Mouse (Mus musculus) midbrain, embryonic 11.5 days (tissue): ENCODE results near the gene Rab9. TPM values are rescaled to one million over a fixed set of nuclear protein-coding genes. Genes with fewer than 3 reads are reported as not detected.
A peak's percentile ranks its signal among the peaks of the same experiment; 100 is the strongest.

Experiments used
- ATAC-seq: fragments of 200-750 bp; cut with Nextera tagmentation; 2 replicates; pipeline ENCODE4 v1.8.0; 2017; ENCODE audit warnings: moderate TSS enrichment, moderate library complexity; ENCODE audit not compliant: low FRiP score
- DNase-seq: peaks from one replicate; pipeline ENCODE4 v3.0.0; 2015; ENCODE audit warnings: low spot score; ENCODE audit errors: missing footprints
- H3K27ac ChIP-seq: fragments of 300-500 bp; sonication (generic); 2 replicates; pipeline ENCODE4 v1.5.1; 2014; ENCODE audit warnings: low read depth, low read length
- H3K27me3 ChIP-seq: fragments of 300-500 bp; sonication (generic); 2 replicates; pipeline ENCODE4 v1.6.1; 2014; ENCODE audit warnings: mild to moderate bottlenecking, low read length, moderate library complexity, mixed read lengths; ENCODE audit not compliant: control insufficient read depth, insufficient read depth
- H3K36me3 ChIP-seq: fragments of 300-500 bp; sonication (generic); 2 replicates; pipeline ENCODE4 v1.6.1; 2014; ENCODE audit warnings: mild to moderate bottlenecking, low read length, moderate library complexity, mixed read lengths; ENCODE audit not compliant: control insufficient read depth, insufficient read depth
- H3K4me1 ChIP-seq: fragments of 300-500 bp; sonication (generic); 2 replicates; pipeline ENCODE4 v1.6.1; 2014; ENCODE audit warnings: low read length; ENCODE audit not compliant: control insufficient read depth, insufficient read depth
- H3K4me2 ChIP-seq: fragments of 300-500 bp; sonication (generic); 2 replicates; pipeline ENCODE4 v1.6.1; 2014; ENCODE audit warnings: mild to moderate bottlenecking, moderate library complexity
- H3K4me3 ChIP-seq: fragments of 300-500 bp; sonication (generic); 2 replicates; pipeline ENCODE4 v1.5.1; 2014; ENCODE audit warnings: low read depth, low read length
- H3K9ac ChIP-seq: fragments of 300-500 bp; sonication (generic); 2 replicates; pipeline ENCODE4 v1.6.1; 2014; ENCODE audit warnings: low read length
- H3K9me3 ChIP-seq: fragments of 300-500 bp; sonication (generic); 2 replicates; pipeline ENCODE4 v1.6.1; 2016; ENCODE audit warnings: low read length; ENCODE audit not compliant: control insufficient read depth
- WGBS: fragments of 180-500 bp; shearing (Covaris S2); extraction: QIAGEN DNeasy Blood & Tissue Kit; methylation state at CpG from one replicate; pipeline ENCODE4 v1.1.7; 2014; 5-methylcytosine and 5-hydroxymethylcytosine counted together
- polyA plus RNA-seq: library from polyadenylated mRNA; unstranded; fragments of >200 nt; fragmentation: Nextera tagmentation; extraction: Ambion mirVana; gene quantifications from 2 replicates; pipeline ENCODE4 v1.2.1, GENCODE M21; 2014

Gene Rab9
- polyA plus RNA-seq, 1 experiment from 2014 or later, result 53.9 TPM

DNA sequence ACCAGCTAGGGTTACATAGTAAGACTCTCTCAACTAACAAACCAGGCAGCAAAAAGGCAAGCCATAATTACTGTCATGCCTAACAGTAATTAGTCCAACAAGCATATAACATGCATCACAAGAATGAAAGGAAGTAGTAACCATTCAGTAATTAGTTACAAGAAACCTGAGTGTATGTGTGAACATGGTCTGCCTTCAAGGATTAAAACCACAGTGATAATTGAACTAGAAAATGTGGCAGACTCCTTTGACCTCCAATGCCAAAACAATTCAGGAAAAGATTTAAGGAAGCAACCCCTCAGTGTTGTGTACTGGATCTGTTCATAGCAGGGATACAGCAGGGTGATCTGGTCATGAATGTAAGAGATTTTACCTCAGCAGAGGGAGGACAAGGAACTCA is 31.4 kb upstream of the Rab9 start:
- DNase-seq (no peak), ATAC-seq (no peak)
- Histone ChIP-seq H3K9me3 (no peaks in the 10 kb centered on the region), H3K4me2 (no peak overlapping the region), H3K27ac (no peak overlapping the region), H3K4me1 (no peaks in the 10 kb centered on the region), H3K27me3 (no peaks in the 10 kb centered on the region; the same call in 1 of the 2 replicates), H3K36me3 (no peaks in the 10 kb centered on the region), H3K4me3 (no peak overlapping the region), H3K9ac (no peak overlapping the region)

DNA sequence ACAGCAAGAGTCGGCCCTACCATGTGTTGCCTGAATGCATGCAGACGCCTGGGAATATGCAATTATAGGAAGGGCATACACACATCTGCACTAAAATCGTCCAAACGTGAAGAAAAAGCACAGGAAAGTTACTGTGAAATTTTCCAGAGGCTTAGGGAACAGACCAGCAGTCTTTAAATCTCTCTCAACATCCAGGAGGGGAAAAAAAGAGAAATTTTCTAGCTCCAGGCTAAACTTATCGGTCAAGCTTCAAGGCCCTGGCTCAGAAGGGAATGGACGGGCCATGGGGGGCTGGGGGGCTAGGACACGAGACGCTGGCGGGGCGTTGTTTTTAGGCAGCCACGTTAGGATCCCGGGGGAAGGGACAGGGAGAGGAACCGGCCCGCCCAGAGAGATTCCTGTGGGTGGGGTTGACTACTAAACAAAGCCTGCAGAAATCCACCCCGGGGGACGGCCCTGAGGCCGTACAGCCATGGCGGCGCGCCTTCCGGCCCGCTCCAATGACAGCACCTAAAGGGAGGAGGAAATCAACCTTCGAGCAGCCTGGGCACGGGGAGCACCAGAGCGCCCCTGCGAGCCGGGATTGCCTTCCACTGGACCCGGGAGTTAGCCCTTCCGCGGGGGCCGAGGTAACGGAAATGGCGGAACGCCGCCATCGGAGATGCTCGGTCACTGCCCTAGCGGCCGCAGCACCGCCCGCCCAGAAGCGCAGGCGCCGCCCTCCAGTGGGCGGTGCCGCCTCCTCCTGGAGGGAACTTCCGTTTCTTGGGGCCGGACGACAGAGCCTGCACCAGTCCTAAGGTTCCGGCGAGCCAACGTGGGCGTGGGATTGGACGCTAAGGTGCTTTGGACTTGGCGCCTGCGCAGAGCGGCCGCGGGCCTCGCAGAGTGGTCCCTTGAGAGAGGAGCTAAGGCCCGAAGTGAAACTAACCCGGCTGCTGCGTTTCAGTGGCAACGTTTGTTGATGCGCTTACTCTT is 30.4 kb upstream of the Rab9 start:
- Histone ChIP-seq H3K27ac (peak overlapping the region; percentile 93), H3K36me3 (no peaks in the 10 kb centered on the region), H3K4me3 (peak overlapping the region; percentile 49), H3K9ac (peak overlapping the region; percentile 79), H3K4me1 (no peaks in the 10 kb centered on the region), H3K9me3 (no peaks in the 10 kb centered on the region), H3K4me2 (peak overlapping the region; percentile 42), H3K27me3 (no peaks in the 10 kb centered on the region; the same call in 1 of the 2 replicates)
- DNase-seq (peak; percentile 98), ATAC-seq (peak; percentile 99)
- 23% methylated on average over 63 of the region's 65 CpGs for WGBS

GRCm38 (mm10) chrX:166504421-166504820 is 24.8 kb upstream of the Rab9 start:
- no peak for DNase-seq
- WGBS, result 71% methylated on average over 2 of the region's 2 CpGs
- Histone ChIP-seq H3K4me3 (no peak overlapping the region), H3K4me1 (no peaks in the 10 kb centered on the region), H3K27ac (no peak overlapping the region), H3K27me3 (0 out of 2 replicates have a peak, but pooled peaks cover 2% of the 10 kb centered on the region), H3K9me3 (no peaks in the 10 kb centered on the region), H3K36me3 (0 out of 2 replicates have a peak, but pooled peaks cover 2% of the 10 kb centered on the region), H3K4me2 (no peak overlapping the region), H3K9ac (no peak overlapping the region)
- ATAC-seq, result no peak

- H3K27me3 ChIP-seq, result 0 out of 2 replicates have a peak, but pooled peaks cover 2% of the 10 kb centered on the region
- no peak overlapping the region for H3K27ac ChIP-seq
- ATAC-seq (no peak), DNase-seq (no peak)
- no peak overlapping the region for H3K4me3 ChIP-seq
- H3K4me1 ChIP-seq, result no peaks in the 10 kb centered on the region
- H3K4me2 ChIP-seq, result no peak overlapping the region
- H3K9ac ChIP-seq, result no peak overlapping the region
- H3K9me3 ChIP-seq, result no peaks in the 10 kb centered on the region
- 71% methylated on average over 1 of the region's 1 CpGs for WGBS
- H3K36me3 ChIP-seq, result 0 out of 2 replicates have a peak, but pooled peaks cover 2% of the 10 kb centered on the region
Observed at GRCm38 (mm10) chrX:166499496-166500190, 20.0 kb upstream of the Rab9 start.

DNA sequence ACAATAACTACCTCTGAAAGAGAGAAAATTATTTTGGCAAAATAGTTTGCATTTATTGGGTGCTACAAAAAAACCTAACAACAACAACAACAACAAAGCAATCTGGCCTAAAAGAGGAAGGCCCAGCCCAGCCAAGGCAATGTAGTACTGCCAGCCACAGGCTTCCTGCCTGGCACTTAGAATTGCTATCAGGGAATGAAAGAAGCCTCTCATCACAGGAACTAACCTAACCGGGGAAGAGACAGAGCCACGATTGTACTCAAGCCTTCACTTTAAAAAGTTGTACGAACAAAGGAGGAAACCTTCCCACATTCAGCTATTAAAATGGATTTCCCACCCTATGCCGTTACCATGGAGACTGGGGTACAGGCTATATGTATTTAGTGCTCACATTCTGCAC is 18.1 kb upstream of the Rab9 start:
- 74% methylated on average over 4 of the region's 4 CpGs for WGBS
- Histone ChIP-seq H3K27me3 (0 out of 2 replicates have a peak, but pooled peaks cover 2% of the 10 kb centered on the region), H3K4me3 (no peak overlapping the region), H3K27ac (no peak overlapping the region), H3K9me3 (no peaks in the 10 kb centered on the region), H3K4me1 (no peaks in the 10 kb centered on the region), H3K9ac (no peak overlapping the region), H3K36me3 (0 out of 2 replicates have a peak, but pooled peaks cover under 1% of the 10 kb centered on the region), H3K4me2 (no peak overlapping the region)
- ATAC-seq, result no peak
- DNase-seq, result no peak

DNA sequence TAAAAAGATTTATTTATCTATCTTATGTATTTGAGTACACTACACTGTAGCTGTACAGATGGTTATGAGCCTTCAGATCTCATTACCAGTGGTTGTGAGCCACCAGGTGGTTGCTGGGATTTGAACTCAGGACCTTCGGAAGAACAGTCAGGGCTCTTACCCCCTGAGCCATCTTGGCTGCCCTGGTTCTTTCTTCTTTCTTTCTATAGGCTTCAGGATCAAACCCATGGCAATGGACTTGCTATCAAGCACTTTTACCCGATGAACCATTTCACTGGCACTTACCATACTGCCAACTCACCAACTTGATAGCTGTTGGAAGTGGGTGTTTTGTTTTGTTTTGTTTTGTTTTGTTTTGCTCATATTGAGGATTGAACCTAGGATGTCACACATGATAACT is 15.4 kb upstream of the Rab9 start:
- no peak overlapping the region for H3K4me2 ChIP-seq
- no peaks in the 10 kb centered on the region for H3K9me3 ChIP-seq
- no peaks in the 10 kb centered on the region for H3K27me3 ChIP-seq
- H3K4me3 ChIP-seq, result no peak overlapping the region
- ATAC-seq (no peak), DNase-seq (no peak)
- H3K36me3 ChIP-seq, result no peaks in the 10 kb centered on the region
- WGBS, result 98% methylated on average over 2 of the region's 2 CpGs
- H3K9ac ChIP-seq, result no peak overlapping the region
- H3K27ac ChIP-seq, result no peak overlapping the region
- no peaks in the 10 kb centered on the region for H3K4me1 ChIP-seq

GRCm38 (mm10) chrX:166478631-166479364 is 869 bp downstream of the Rab9 start:
- ATAC-seq (peak; percentile 3; the same call in 1 of the 2 replicates), DNase-seq (peak; percentile 86)
- Histone ChIP-seq H3K4me3 (peak overlapping the region; percentile 57), H3K9me3 (no peaks in the 10 kb centered on the region), H3K4me2 (peak overlapping the region; percentile 52), H3K27me3 (no peaks in the 10 kb centered on the region; the same call in none of the 2 replicates), H3K9ac (peak overlapping the region; percentile 76), H3K4me1 (no peaks in the 10 kb centered on the region; the same call in 1 of the 2 replicates), H3K36me3 (no peaks in the 10 kb centered on the region), H3K27ac (no peak overlapping the region)
- WGBS, result 21% methylated on average over 28 of the region's 28 CpGs

- no peaks in the 10 kb centered on the region for H3K36me3 ChIP-seq
- H3K4me2 ChIP-seq, result no peak overlapping the region; the same call in 1 of the 2 replicates
- ATAC-seq (no peak), DNase-seq (no peak)
- no peak overlapping the region for H3K9ac ChIP-seq
- H3K9me3 ChIP-seq, result no peaks in the 10 kb centered on the region
- H3K4me1 ChIP-seq, result no peaks in the 10 kb centered on the region; the same call in 1 of the 2 replicates
- no peak overlapping the region for H3K27ac ChIP-seq
- H3K4me3 ChIP-seq, result no peak overlapping the region
- no peaks in the 10 kb centered on the region; the same call in 1 of the 2 replicates for H3K27me3 ChIP-seq
- WGBS, result 76% methylated on average over 6 of the region's 6 CpGs
Observed at GRCm38 (mm10) chrX:166477393-166477792, 2.3 kb downstream of the Rab9 start.
